Mouse (Mus musculus) limb, embryonic 11.5 days (tissue): Measurements from ENCODE around the gene Atp4b. TPM values are rescaled to one million over a fixed set of nuclear protein-coding genes. Genes with fewer than 3 reads are reported as not detected.

Experiments used
- ATAC-seq: fragments of 200-750 bp; cut with Nextera tagmentation; 2 replicates; pipeline ENCODE4 v1.8.0; 2017; ENCODE audit warnings: low read depth; ENCODE audit not compliant: insufficient number of reproducible peaks, low FRiP score, low TSS enrichment
- DNase-seq: peaks from one replicate; pipeline ENCODE4 v3.0.0-alpha.2; 2015; ENCODE audit warnings: low spot score
- H3K27ac ChIP-seq: fragments of 300-500 bp; sonication (generic); replicated peaks from 2 replicates; pipeline ENCODE4 v1.5.1; 2014; ENCODE audit warnings: low read depth, mild to moderate bottlenecking, low read length
- H3K27me3 ChIP-seq: fragments of 300-500 bp; sonication (generic); 2 replicates; pipeline ENCODE4 v1.6.1; 2014; ENCODE audit warnings: mild to moderate bottlenecking, low read length, mixed read lengths; ENCODE audit not compliant: control insufficient read depth, insufficient read depth
- H3K36me3 ChIP-seq: fragments of 300-500 bp; sonication (generic); 2 replicates; pipeline ENCODE4 v1.6.1; 2014; ENCODE audit warnings: mild to moderate bottlenecking, low read length, moderate library complexity, mixed read lengths; ENCODE audit not compliant: control insufficient read depth, insufficient read depth
- H3K4me1 ChIP-seq: fragments of 300-500 bp; sonication (generic); 2 replicates; pipeline ENCODE4 v1.6.1; 2014; ENCODE audit warnings: low read length, mixed read lengths; ENCODE audit not compliant: control insufficient read depth, insufficient read depth
- H3K4me2 ChIP-seq: fragments of 300-500 bp; sonication (generic); 2 replicates; pipeline ENCODE4 v1.6.1; 2014; ENCODE audit warnings: low read depth, mild to moderate bottlenecking, moderate library complexity; ENCODE audit not compliant: severe bottlenecking
- H3K4me3 ChIP-seq: fragments of 300-500 bp; sonication (generic); 2 replicates; pipeline ENCODE4 v1.5.1; 2014; ENCODE audit warnings: low read depth, low read length
- H3K9ac ChIP-seq: fragments of 300-500 bp; sonication (generic); 2 replicates; pipeline ENCODE4 v1.6.1; 2014; ENCODE audit warnings: mild to moderate bottlenecking, low read length
- H3K9me3 ChIP-seq: fragments of 300-500 bp; sonication (generic); 2 replicates; pipeline ENCODE4 v1.6.1; 2016; ENCODE audit warnings: low read length; ENCODE audit not compliant: control insufficient read depth
- WGBS: fragments of 180-500 bp; shearing (Covaris S2); extraction: QIAGEN DNeasy Blood & Tissue Kit; methylation state at CpG from one replicate; pipeline ENCODE4 v1.1.7; 2014; 5-methylcytosine and 5-hydroxymethylcytosine counted together
- polyA plus RNA-seq: library from polyadenylated mRNA; unstranded; fragments of >200 nt; fragmentation: Nextera tagmentation; extraction: Ambion mirVana; gene quantifications from 2 replicates; pipeline ENCODE4 v1.2.1, GENCODE M21; 2014

Atp4b gene
- polyA plus RNA-seq, 1 experiment from 2014 or later, result not detected

DNA sequence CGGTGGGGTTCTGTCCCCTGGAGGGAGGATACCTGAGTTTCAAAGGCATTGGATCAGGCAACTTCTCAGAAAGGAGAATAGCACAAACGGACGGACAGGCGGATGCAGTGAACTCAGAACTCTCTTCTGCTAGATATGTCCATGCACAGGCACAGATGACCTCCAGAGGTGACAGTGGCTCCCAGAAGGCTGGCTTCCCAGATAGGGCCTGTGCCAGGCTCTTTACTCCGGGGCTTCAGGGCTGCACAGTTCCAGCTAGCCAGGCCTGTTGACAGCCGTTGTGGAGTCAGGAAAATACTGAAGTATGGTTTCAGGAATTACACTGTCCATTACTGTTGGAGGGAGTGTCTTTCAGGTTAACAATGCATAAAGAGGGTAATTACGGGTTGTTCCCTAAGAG lies 46.6 kb downstream of the Atp4b start:
- H3K4me3 ChIP-seq, result no peak overlapping the region
- H3K9me3 ChIP-seq, result no peaks in the 10 kb centered on the region
- H3K4me2 ChIP-seq, result no peak overlapping the region
- DNase-seq, result no peak
- no peaks in the 10 kb centered on the region for H3K27me3 ChIP-seq
- H3K36me3 ChIP-seq, result peaks cover 40% of the 10 kb centered on the region; the same call in 1 of the 2 replicates
- H3K9ac ChIP-seq, result no peak overlapping the region
- H3K4me1 ChIP-seq, result no peaks in the 10 kb centered on the region
- no peak overlapping the region for H3K27ac ChIP-seq
- 88% methylated on average over 7 of the region's 7 CpGs for WGBS
- ATAC-seq, result no peak

GRCm38 (mm10) chr8:13343134-13343533 lies 53.5 kb downstream of the Atp4b start:
- no peak overlapping the region for H3K4me2 ChIP-seq
- 96% methylated on average over 4 of the region's 4 CpGs for WGBS
- no peak overlapping the region for H3K27ac ChIP-seq
- no peak for DNase-seq
- peaks cover 33% of the 10 kb centered on the region for H3K36me3 ChIP-seq
- H3K27me3 ChIP-seq, result no peaks in the 10 kb centered on the region
- no peak overlapping the region for H3K4me3 ChIP-seq
- no peak for ATAC-seq
- H3K9me3 ChIP-seq, result no peaks in the 10 kb centered on the region
- no peak overlapping the region for H3K9ac ChIP-seq
- no peaks in the 10 kb centered on the region for H3K4me1 ChIP-seq

DNA sequence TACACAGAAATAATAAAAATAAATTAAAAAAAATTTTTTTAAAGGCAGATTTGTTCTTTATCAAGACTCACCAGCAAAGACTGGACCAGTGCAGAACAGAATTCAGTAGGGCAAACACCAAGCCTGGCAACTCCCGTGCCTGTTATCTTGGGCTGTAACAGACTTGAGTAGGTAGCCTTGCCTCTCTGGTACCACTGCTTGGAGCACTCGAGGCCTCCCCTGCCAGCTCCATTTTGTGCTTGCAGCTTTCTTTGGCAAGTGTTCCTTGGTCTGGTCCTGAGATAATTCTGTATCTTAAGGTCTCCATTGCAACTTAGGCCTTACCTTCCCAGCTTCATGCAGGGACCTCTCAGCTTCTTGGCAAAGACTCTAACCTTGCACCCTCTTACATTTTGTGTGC lies 54.3 kb downstream of the Atp4b start:
- ATAC-seq, result no peak
- Histone ChIP-seq H3K4me1 (no peaks in the 10 kb centered on the region), H3K27ac (no peak overlapping the region), H3K9me3 (no peaks in the 10 kb centered on the region), H3K4me2 (no peak overlapping the region), H3K4me3 (no peak overlapping the region), H3K36me3 (peaks cover 27% of the 10 kb centered on the region), H3K27me3 (no peaks in the 10 kb centered on the region), H3K9ac (no peak overlapping the region)
- 80% methylated on average over 2 of the region's 2 CpGs for whole genome bisulfite sequencing
- DNase-seq, result no peak

DNA sequence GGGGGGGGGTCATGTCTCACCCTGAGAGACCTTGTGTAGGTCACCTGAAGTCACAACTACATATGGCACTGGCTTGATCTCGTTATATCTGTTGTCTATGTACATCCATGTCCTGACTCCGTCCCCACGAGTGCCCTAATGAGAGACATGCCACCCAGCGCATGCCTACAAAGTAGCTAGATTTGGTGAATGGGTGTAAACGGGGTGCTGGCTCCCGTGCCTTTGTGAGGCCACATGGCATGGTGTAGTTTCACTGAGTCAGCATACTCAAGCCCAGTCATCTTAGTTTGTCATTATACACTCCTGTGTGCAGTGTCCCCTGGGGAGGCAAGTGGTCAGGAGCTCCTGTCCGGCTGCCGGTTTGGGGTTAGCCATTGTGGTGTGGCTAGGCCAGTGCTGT lies 56.0 kb downstream of the Atp4b start:
- H3K36me3 ChIP-seq, result peaks cover 18% of the 10 kb centered on the region

GRCm38 (mm10) chr8:13339646-13339990 lies 57.0 kb downstream of the Atp4b start:
- peak; percentile 28 for DNase-seq
- Histone ChIP-seq H3K27ac (peak overlapping the region; percentile 62), H3K4me3 (peak overlapping the region; percentile 89), H3K9me3 (no peaks in the 10 kb centered on the region), H3K4me2 (peak overlapping the region; percentile 77), H3K36me3 (peaks cover 10% of the 10 kb centered on the region), H3K4me1 (no peaks in the 10 kb centered on the region), H3K9ac (peak overlapping the region; percentile 93), H3K27me3 (no peaks in the 10 kb centered on the region)
- WGBS, result 10% methylated on average over 11 of the region's 11 CpGs
- no peak for ATAC-seq

More for the DNA sequence above, 56.0 kb downstream of the Atp4b start:
- DNase-seq (no peak), ATAC-seq (no peak)
- 87% methylated on average over 8 of the region's 8 CpGs for WGBS
- no peak overlapping the region for H3K9ac ChIP-seq
- no peaks in the 10 kb centered on the region for H3K9me3 ChIP-seq
- H3K4me1 ChIP-seq, result no peaks in the 10 kb centered on the region
- H3K4me3 ChIP-seq, result no peak overlapping the region
- no peak overlapping the region for H3K27ac ChIP-seq
- H3K27me3 ChIP-seq, result no peaks in the 10 kb centered on the region
- no peak overlapping the region for H3K4me2 ChIP-seq

GRCm38 (mm10) chr8:13338901-13339645 lies 57.6 kb downstream of the Atp4b start:
- WGBS, result 0% methylated on average over 45 of the region's 70 CpGs

GRCm38 (mm10) chr8:13338255-13338860 lies 58.3 kb downstream of the Atp4b start, which contains the start of gene Tfdp1:
Tfdp1 (plus strand) TSS chr8:13338751.
- ATAC-seq (peak; percentile 91), DNase-seq (peak; percentile 88)
- H3K9ac ChIP-seq, result peak within 1 kb of the TSS; percentile 93
- no peaks in the 10 kb centered on the region for H3K27me3 ChIP-seq
- WGBS, result 3% methylated on average over 54 of the region's 72 CpGs
- peak within 1 kb of the TSS; percentile 62 for H3K27ac ChIP-seq
- peak within 1 kb of the TSS; percentile 89 for H3K4me3 ChIP-seq
- H3K4me2 ChIP-seq, result peak within 1 kb of the TSS; percentile 77
- H3K36me3 ChIP-seq, result peaks cover 4% of the 10 kb centered on the region
- H3K9me3 ChIP-seq, result no peaks in the 10 kb centered on the region
- H3K4me1 ChIP-seq, result no peaks in the 10 kb centered on the region

More at GRCm38 (mm10) chr8:13338901-13339645, 57.6 kb downstream of the Atp4b start:
- Histone ChIP-seq H3K4me3 (peak overlapping the region; percentile 89), H3K4me1 (no peaks in the 10 kb centered on the region), H3K9me3 (no peaks in the 10 kb centered on the region), H3K27ac (peak overlapping the region; percentile 62), H3K36me3 (peaks cover 8% of the 10 kb centered on the region), H3K4me2 (peak overlapping the region; percentile 77), H3K27me3 (no peaks in the 10 kb centered on the region), H3K9ac (peak overlapping the region; percentile 93)
- ATAC-seq (peak; percentile 68), DNase-seq (peak; percentile 56)

DNA sequence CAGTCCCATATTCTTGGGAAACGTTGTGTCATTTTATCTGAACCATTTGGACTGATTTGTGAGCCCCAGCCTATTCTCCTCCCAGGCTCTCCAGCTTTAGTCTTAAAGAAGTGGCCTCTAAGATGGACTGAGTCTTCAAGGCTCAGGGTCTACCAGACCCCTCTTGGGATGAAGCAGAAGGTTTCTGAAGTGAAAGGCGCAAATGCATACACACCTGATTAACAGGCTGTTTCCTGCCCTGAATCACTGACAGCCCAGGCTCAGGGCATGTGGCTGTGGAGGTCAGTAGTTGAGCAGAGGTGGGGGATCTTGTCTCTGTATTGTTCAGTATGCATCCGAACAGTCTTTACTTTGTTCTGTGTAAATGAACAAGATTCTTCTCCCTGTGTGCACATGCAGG lies 58.9 kb downstream of the Atp4b start:
- Histone ChIP-seq H3K4me2 (no peak overlapping the region), H3K27ac (no peak overlapping the region), H3K4me1 (no peaks in the 10 kb centered on the region), H3K27me3 (no peaks in the 10 kb centered on the region), H3K36me3 (peaks cover 4% of the 10 kb centered on the region), H3K9me3 (no peaks in the 10 kb centered on the region), H3K4me3 (peak overlapping the region; percentile 89; the same call in 1 of the 2 replicates), H3K9ac (no peak overlapping the region; the same call in 1 of the 2 replicates)
- 86% methylated on average over 3 of the region's 3 CpGs for WGBS
- ATAC-seq, result no peak
- no peak for DNase-seq
